Mouse (Mus musculus) monocyte, adult 5-6 weeks (primary cell): ENCODE results near the gene Disp2. TPM values are rescaled to one million over a fixed set of nuclear protein-coding genes. Genes with fewer than 3 reads are reported as not detected.

ENCODE experiments used
- ATAC-seq: fragments of 153-309, 156-312 bp; replicated peaks from 2 replicates; pipeline ENCODE4 v1.8.0; 2017; ENCODE audit warnings: mild to moderate bottlenecking; ENCODE audit not compliant: low TSS enrichment, insufficient number of reproducible peaks, severe bottlenecking, poor library complexity, low FRiP score
- total RNA-seq: library from RNA; stranded (forward); fragments of 200-1000, 200-491, 200-594 nt; gene quantifications from 3 replicates; pipeline ENCODE4 v1.2.3, GENCODE M21; 2017

The Disp2 gene
- total RNA-seq = not detected in 3 replicates

- ATAC-seq = peak; percentile 71; the same call in 1 of the 2 replicates
Measured at GRCm38 (mm10) chr2:118779504-118780480, at the start of gene Disp2. Disp2 (plus strand) TSS chr2:118779719.

GRCm38 (mm10) chr2:118729816-118730621 is 49.5 kb upstream of the Disp2 start:
- ATAC-seq = no peak

GRCm38 (mm10) chr2:118730622-118730915 is 49.0 kb upstream of the Disp2 start:
- 0 out of 2 replicates have a peak, but pooled peaks have one; percentile 37 for ATAC-seq

- ATAC-seq = no peak
Measured at GRCm38 (mm10) chr2:118731981-118732380, 47.5 kb upstream of the Disp2 start.

- no peak for ATAC-seq
Measured at GRCm38 (mm10) chr2:118733341-118733740, 46.2 kb upstream of the Disp2 start.

GRCm38 (mm10) chr2:118740341-118740740 is 39.2 kb upstream of the Disp2 start:
- no peak for ATAC-seq

- ATAC-seq = no peak
Measured at GRCm38 (mm10) chr2:118741183-118741582, 38.3 kb upstream of the Disp2 start.

GRCm38 (mm10) chr2:118743261-118743943 is 36.1 kb upstream of the Disp2 start:
- peak; percentile 50 for ATAC-seq

- no peak for ATAC-seq
Measured at GRCm38 (mm10) chr2:118744621-118745020, 34.9 kb upstream of the Disp2 start.

GRCm38 (mm10) chr2:118745232-118745884 is 34.2 kb upstream of the Disp2 start, which contains the start of gene Inafm2:
Inafm2 (plus strand) TSS chr2:118745758.
- peak; percentile 76 for ATAC-seq

GRCm38 (mm10) chr2:118745915-118746901 is 33.3 kb upstream of the Disp2 start:
- 0 out of 2 replicates have a peak, but pooled peaks have one; percentile 16 for ATAC-seq

GRCm38 (mm10) chr2:118747301-118747960 is 32.1 kb upstream of the Disp2 start:
- ATAC-seq = no peak

- ATAC-seq = no peak
Measured at GRCm38 (mm10) chr2:118749341-118749884, 30.1 kb upstream of the Disp2 start.

GRCm38 (mm10) chr2:118750476-118750875 is 29.0 kb upstream of the Disp2 start:
- no peak for ATAC-seq

GRCm38 (mm10) chr2:118751896-118752791 is 27.4 kb upstream of the Disp2 start:
- ATAC-seq = no peak

- ATAC-seq = no peak
Measured at GRCm38 (mm10) chr2:118752792-118753108, 26.8 kb upstream of the Disp2 start.
